Mouse (Mus musculus) stomach, embryonic 16.5 days (tissue): ENCODE data around the gene Epm2aip1. TPM values are rescaled to one million over a fixed set of nuclear protein-coding genes. Genes with fewer than 3 reads are reported as not detected.

Source experiments
- ATAC-seq: fragments of 200-750 bp; cut with Nextera tagmentation; 2 replicates; pipeline ENCODE4 v1.8.0; 2017; ENCODE audit warnings: moderate number of reproducible peaks, moderate TSS enrichment; ENCODE audit not compliant: insufficient read depth, low FRiP score
- H3K27ac ChIP-seq: fragments of 300-500 bp; sonication (generic); 2 replicates; pipeline ENCODE4 v1.5.1; 2014; ENCODE audit warnings: low read length
- H3K27me3 ChIP-seq: fragments of 300-500 bp; sonication (generic); 2 replicates; pipeline ENCODE4 v1.6.1; 2014; ENCODE audit warnings: low read length, control low read depth, mixed read lengths; ENCODE audit not compliant: control insufficient read depth, insufficient read depth
- H3K36me3 ChIP-seq: fragments of 300-500 bp; sonication (generic); 2 replicates; pipeline ENCODE4 v1.6.1; 2014; ENCODE audit warnings: low read length; ENCODE audit not compliant: control insufficient read depth, insufficient read depth
- H3K4me1 ChIP-seq: fragments of 300-500 bp; sonication (generic); 2 replicates; pipeline ENCODE4 v1.6.1; 2014; ENCODE audit warnings: low read length, control low read depth, mixed read lengths; ENCODE audit not compliant: control insufficient read depth, insufficient read depth
- H3K4me2 ChIP-seq: fragments of 300-500 bp; sonication (generic); 2 replicates; pipeline ENCODE4 v1.6.1; 2014; ENCODE audit warnings: low read depth, low read length, mixed read lengths
- H3K4me3 ChIP-seq: fragments of 300-500 bp; sonication (generic); replicated peaks from 2 replicates; pipeline ENCODE4 v1.5.1; 2014; ENCODE audit warnings: mild to moderate bottlenecking, low read length
- H3K9ac ChIP-seq: fragments of 300-500 bp; sonication (generic); 2 replicates; pipeline ENCODE4 v1.6.1; 2014; ENCODE audit warnings: low read length
- H3K9me3 ChIP-seq: fragments of 300-500 bp; sonication (generic); replicated peaks from 2 replicates; pipeline ENCODE4 v1.6.1; 2016; ENCODE audit warnings: low read length, control low read depth; ENCODE audit not compliant: control insufficient read depth
- WGBS: fragments of 180-500 bp; shearing (Covaris S2); extraction: QIAGEN DNeasy Blood & Tissue Kit; methylation state at CpG from one replicate; pipeline ENCODE4 v1.1.7; 2014; 5-methylcytosine and 5-hydroxymethylcytosine counted together
- polyA plus RNA-seq: library from polyadenylated mRNA; unstranded; fragments of >200 nt; fragmentation: Nextera tagmentation; extraction: Ambion mirVana; gene quantifications from 2 replicates; pipeline ENCODE4 v1.2.1, GENCODE M21; 2015

The Epm2aip1 gene
- polyA plus RNA-seq, 1 experiment from 2014 or later, result 29.2 TPM

DNA sequence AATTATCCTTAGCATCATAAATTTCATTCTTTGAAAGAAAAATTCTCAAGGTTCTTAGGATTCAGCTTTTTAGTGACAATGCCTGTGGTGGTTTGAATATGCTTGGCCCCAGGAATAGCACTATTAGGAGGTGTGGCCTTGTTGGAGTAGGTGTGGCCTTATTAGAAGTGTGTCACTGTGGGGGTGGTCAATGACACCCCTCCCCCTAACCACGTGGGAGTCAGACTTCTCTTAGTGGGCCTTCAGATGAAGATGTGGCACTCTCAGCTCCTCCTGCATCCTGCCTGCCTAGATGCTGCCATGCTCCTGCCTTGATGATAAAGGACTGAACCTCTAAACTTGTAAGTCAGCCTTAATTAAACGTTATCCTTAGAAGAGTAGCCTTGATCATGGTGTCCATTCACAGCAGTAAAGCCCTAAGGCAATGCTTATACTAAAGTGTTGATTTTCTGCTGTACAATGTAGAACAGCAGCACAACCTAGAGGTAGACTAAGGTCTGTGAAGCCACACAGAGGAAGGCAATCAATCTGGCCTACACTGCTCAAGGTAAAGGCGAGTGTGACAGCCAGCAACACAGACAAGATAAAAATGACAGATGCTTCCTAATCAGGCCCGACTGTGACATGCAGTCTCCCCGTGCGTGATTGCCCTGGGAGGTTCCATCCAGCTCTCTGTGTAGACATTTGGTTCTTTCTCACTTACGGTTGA, 19.4 kb upstream of the Epm2aip1 start:
- H3K4me2 ChIP-seq, result no peak overlapping the region
- peaks cover 21% of the 10 kb centered on the region for H3K36me3 ChIP-seq
- no peak for ATAC-seq
- no peak overlapping the region for H3K9ac ChIP-seq
- 73% methylated on average over 7 of the region's 7 CpGs for WGBS
- no peaks in the 10 kb centered on the region for H3K27me3 ChIP-seq
- no peak overlapping the region for H3K27ac ChIP-seq
- no peak overlapping the region for H3K4me3 ChIP-seq
- H3K4me1 ChIP-seq, result no peaks in the 10 kb centered on the region
- H3K9me3 ChIP-seq, result no peaks in the 10 kb centered on the region

GRCm38 (mm10) chr9:111260360-111260985, 11.3 kb upstream of the Epm2aip1 start:
- Histone ChIP-seq H3K9me3 (no peaks in the 10 kb centered on the region), H3K4me2 (no peak overlapping the region), H3K9ac (no peak overlapping the region), H3K27me3 (no peaks in the 10 kb centered on the region), H3K4me1 (no peaks in the 10 kb centered on the region), H3K27ac (no peak overlapping the region), H3K36me3 (peaks cover 13% of the 10 kb centered on the region), H3K4me3 (no peak overlapping the region)
- WGBS, result 35% methylated on average over 1 of the region's 1 CpGs
- ATAC-seq, result no peak; the same call in 1 of the 2 replicates

DNA sequence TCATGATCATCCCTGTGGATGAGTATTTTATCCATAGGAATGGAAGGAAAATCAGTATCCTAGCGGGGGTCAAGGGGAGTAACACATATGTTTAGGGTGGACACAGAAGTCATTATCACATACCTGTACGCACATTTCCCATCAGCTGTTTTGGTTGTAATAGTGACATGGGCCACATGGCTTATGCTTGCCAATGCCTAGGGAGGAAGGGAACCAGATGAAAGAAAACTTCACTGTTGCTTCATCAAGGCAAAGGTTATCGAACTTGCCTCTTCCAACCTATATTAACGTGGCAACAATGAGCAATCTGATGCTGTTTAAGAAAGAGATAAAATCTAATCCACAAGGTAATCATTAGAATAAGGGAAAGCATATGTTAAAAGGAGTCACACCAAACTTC, 10.4 kb upstream of the Epm2aip1 start:
- no peaks in the 10 kb centered on the region for H3K9me3 ChIP-seq
- H3K4me1 ChIP-seq, result no peaks in the 10 kb centered on the region
- no peak for ATAC-seq
- WGBS, result 89% methylated on average over 4 of the region's 4 CpGs
- no peak overlapping the region for H3K4me3 ChIP-seq
- H3K9ac ChIP-seq, result no peak overlapping the region
- peaks cover 13% of the 10 kb centered on the region; the same call in 1 of the 2 replicates for H3K36me3 ChIP-seq
- H3K4me2 ChIP-seq, result no peak overlapping the region
- H3K27me3 ChIP-seq, result no peaks in the 10 kb centered on the region
- H3K27ac ChIP-seq, result no peak overlapping the region

GRCm38 (mm10) chr9:111267998-111268397, 3.7 kb upstream of the Epm2aip1 start:
- no peak overlapping the region for H3K4me2 ChIP-seq
- peaks cover 6% of the 10 kb centered on the region; the same call in 1 of the 2 replicates for H3K4me1 ChIP-seq
- 98% methylated on average over 2 of the region's 2 CpGs for WGBS
- H3K27me3 ChIP-seq, result no peaks in the 10 kb centered on the region
- no peak overlapping the region for H3K27ac ChIP-seq
- ATAC-seq, result no peak
- H3K36me3 ChIP-seq, result peaks cover 8% of the 10 kb centered on the region; the same call in 1 of the 2 replicates
- H3K9me3 ChIP-seq, result no peaks in the 10 kb centered on the region
- H3K9ac ChIP-seq, result no peak overlapping the region
- no peak overlapping the region for H3K4me3 ChIP-seq

GRCm38 (mm10) chr9:111270606-111271005, 1.1 kb upstream of the Epm2aip1 start:
- no peaks in the 10 kb centered on the region for H3K27me3 ChIP-seq
- ATAC-seq, result no peak
- WGBS, result 7% methylated on average over 5 of the region's 5 CpGs
- no peaks in the 10 kb centered on the region; the same call in 1 of the 2 replicates for H3K36me3 ChIP-seq
- no peaks in the 10 kb centered on the region for H3K9me3 ChIP-seq
- peak overlapping the region; percentile 96; the same call in 1 of the 2 replicates for H3K27ac ChIP-seq
- H3K9ac ChIP-seq, result peak overlapping the region; percentile 88
- H3K4me1 ChIP-seq, result peaks cover 22% of the 10 kb centered on the region
- peak overlapping the region; percentile 57 for H3K4me2 ChIP-seq
- peak overlapping the region; percentile 93 for H3K4me3 ChIP-seq

- Histone ChIP-seq H3K9me3 (no peaks in the 10 kb centered on the region), H3K27me3 (no peaks in the 10 kb centered on the region), H3K9ac (peak overlapping the region; percentile 88), H3K36me3 (no peaks in the 10 kb centered on the region; the same call in 1 of the 2 replicates), H3K4me1 (peaks cover 22% of the 10 kb centered on the region), H3K4me2 (peak overlapping the region; percentile 57), H3K27ac (peak overlapping the region; percentile 96), H3K4me3 (peak overlapping the region; percentile 93)
- under 1% methylated on average over 32 of the region's 32 CpGs for WGBS
- peak; percentile 42 for ATAC-seq
Measured at GRCm38 (mm10) chr9:111271056-111271433, 684 bp upstream of the Epm2aip1 start.

DNA sequence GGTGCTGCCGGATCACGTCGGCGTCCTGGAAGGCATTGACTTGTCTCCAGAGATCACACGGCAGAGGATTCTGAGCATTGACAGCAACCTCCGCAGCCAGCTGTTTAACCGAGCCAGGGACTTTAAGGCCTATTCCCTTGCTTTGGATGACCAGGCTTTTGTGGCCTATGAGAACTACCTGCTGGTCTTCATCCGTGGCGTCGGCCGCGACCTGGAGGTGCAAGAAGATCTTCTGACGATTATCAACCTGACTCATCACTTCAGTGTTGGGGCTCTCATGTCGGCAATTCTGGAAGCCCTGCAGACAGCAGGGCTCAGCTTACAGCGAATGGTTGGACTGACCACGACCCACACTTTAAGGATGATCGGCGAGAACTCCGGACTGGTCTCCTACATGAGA, 627 bp downstream of the Epm2aip1 start:
- no peaks in the 10 kb centered on the region for H3K27me3 ChIP-seq
- H3K27ac ChIP-seq, result peak overlapping the region; percentile 96
- H3K9ac ChIP-seq, result peak overlapping the region; percentile 92
- no peaks in the 10 kb centered on the region for H3K9me3 ChIP-seq
- H3K4me1 ChIP-seq, result peaks cover 27% of the 10 kb centered on the region
- H3K36me3 ChIP-seq, result peaks cover 6% of the 10 kb centered on the region
- H3K4me3 ChIP-seq, result peak overlapping the region; percentile 93
- peak overlapping the region; percentile 74 for H3K4me2 ChIP-seq
- no peak for ATAC-seq
- 5% methylated on average over 19 of the region's 19 CpGs for WGBS

DNA sequence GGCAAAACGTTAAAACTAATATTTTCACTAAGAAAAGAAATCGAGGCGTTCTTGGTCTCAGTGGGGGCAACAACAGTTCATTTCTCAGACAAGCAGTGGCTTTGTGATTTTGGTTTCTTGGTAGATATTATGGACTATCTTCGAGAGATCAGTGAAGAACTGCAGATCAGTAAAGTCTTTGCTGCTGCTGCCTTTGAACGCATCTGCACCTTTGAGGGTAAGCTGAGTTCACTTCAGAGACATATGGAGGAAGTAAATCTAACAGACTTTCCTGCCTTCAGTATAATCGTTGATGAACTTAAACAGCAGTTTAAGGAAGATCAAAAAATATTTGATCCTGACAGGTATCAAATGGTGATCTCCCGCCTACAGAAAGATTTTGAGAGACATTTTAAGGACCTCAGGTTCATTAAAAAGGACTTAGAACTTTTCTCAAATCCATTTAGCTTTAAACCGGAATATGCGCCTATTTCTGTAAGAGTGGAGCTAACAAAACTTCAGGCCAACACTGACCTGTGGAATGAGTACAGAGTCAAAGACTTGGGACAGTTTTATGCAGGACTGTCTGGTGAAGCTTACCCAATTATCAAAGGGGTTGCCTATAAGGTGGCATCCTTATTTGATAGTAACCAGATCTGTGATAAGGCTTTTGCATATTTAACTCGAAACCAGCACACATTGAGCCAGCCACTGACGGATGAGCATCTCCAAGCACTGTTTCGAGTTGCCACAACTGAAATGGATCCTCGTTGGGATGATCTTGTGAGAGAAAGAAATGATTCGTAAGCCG, 1.5 kb downstream of the Epm2aip1 start:
- Histone ChIP-seq H3K4me1 (peaks cover 27% of the 10 kb centered on the region), H3K4me2 (peak overlapping the region; percentile 74), H3K27me3 (no peaks in the 10 kb centered on the region), H3K36me3 (peaks cover 9% of the 10 kb centered on the region), H3K9ac (peak overlapping the region; percentile 92), H3K27ac (no peak overlapping the region), H3K9me3 (no peaks in the 10 kb centered on the region), H3K4me3 (peak overlapping the region; percentile 93)
- no peak for ATAC-seq
- 52% methylated on average over 15 of the region's 15 CpGs for WGBS

DNA sequence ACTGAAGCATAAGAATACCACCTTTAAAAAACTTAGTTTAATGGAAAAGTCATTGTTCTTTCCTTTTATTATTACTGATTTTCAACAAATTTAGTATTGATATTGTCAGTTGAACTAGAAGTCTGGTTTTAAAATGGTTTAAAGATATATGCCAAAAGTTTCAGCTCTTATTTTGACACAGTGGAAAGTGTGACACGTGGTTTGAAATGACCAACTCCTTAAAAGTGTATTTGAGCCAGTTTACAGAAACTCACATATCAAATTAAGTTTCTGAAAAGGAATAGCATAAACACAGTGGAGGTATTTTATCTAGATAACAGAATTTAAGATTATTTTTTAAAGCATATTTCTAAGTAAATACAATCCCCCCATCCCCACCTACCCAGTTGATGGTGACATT, 2.2 kb downstream of the Epm2aip1 start:
- ATAC-seq, result no peak
- no peak overlapping the region for H3K9ac ChIP-seq
- 58% methylated on average over 1 of the region's 1 CpGs for WGBS
- H3K9me3 ChIP-seq, result no peaks in the 10 kb centered on the region
- peak overlapping the region; percentile 17; the same call in 1 of the 2 replicates for H3K4me3 ChIP-seq
- H3K27me3 ChIP-seq, result no peaks in the 10 kb centered on the region
- peaks cover 27% of the 10 kb centered on the region for H3K4me1 ChIP-seq
- H3K27ac ChIP-seq, result no peak overlapping the region
- peaks cover 9% of the 10 kb centered on the region for H3K36me3 ChIP-seq
- H3K4me2 ChIP-seq, result peak overlapping the region; percentile 74
